Mouse (Mus musculus) ES-E14 (cell line): ENCODE measurements around the gene Retreg3. TPM values are rescaled to one million over a fixed set of nuclear protein-coding genes. Genes with fewer than 3 reads are reported as not detected.
A peak's percentile ranks its signal among the peaks of the same experiment; 100 is the strongest.

Experiments
- DNase-seq: peaks from one replicate; pipeline ENCODE4 v3.0.0-alpha.2; 2013; ENCODE audit warnings: low read depth, low spot score
- H3K27ac ChIP-seq: 2 replicates; pipeline ENCODE4 v1.5.1; 2012; ENCODE audit warnings: low read depth, mild to moderate bottlenecking, low read length, moderate library complexity, mixed read lengths; ENCODE audit not compliant: poor library complexity, insufficient read depth, severe bottlenecking
- H3K36me3 ChIP-seq: 2 replicates; pipeline ENCODE4 v1.6.1; 2012; ENCODE audit warnings: mild to moderate bottlenecking, low read length, moderate library complexity, mixed read lengths; ENCODE audit not compliant: control insufficient read depth, poor library complexity, insufficient read depth, severe bottlenecking
- H3K4me1 ChIP-seq, 2 experiments: fragments of 150-350 bp in 1 of 2; sonication (generic) in 1 of 2; 2 replicates each; pipeline ENCODE4 v1.6.1; 2012; ENCODE audit warnings: low read length in 2 of 2, mild to moderate bottlenecking in 1 of 2, mixed read lengths in 1 of 2; ENCODE audit not compliant: control insufficient read depth in 2 of 2, insufficient read depth in 2 of 2, poor library complexity in 1 of 2
- H3K4me3 ChIP-seq, 2 experiments: fragments of 150-350 bp in 1 of 2; sonication (generic) in 1 of 2; 2 replicates each; pipeline ENCODE4 v1.5.1; 2012; ENCODE audit warnings: low read length in 2 of 2, low read depth in 1 of 2, mild to moderate bottlenecking in 1 of 2, mixed read lengths in 1 of 2; ENCODE audit not compliant: insufficient read depth in 1 of 2, poor library complexity in 1 of 2, severe bottlenecking in 1 of 2
- H3K9ac ChIP-seq: 2 replicates; pipeline ENCODE4 v1.6.1; 2012; ENCODE audit warnings: low read depth, mild to moderate bottlenecking, low read length, mixed read lengths; ENCODE audit not compliant: poor library complexity, insufficient read depth, severe bottlenecking
- H3K9me3 ChIP-seq: fragments of 150-350 bp; sonication (generic); 2 replicates; pipeline ENCODE4 v1.6.1; 2012; ENCODE audit warnings: low read depth, mild to moderate bottlenecking, low read length; ENCODE audit not compliant: control insufficient read depth, insufficient read depth
- CHD2 ChIP-seq: IDR thresholded peaks from 2 replicates; pipeline ENCODE4 v1.6.1; 2014; ENCODE audit warnings: mild to moderate bottlenecking, low read depth, low read length, inconsistent platforms
- HCFC1 ChIP-seq: IDR thresholded peaks from 2 replicates; pipeline ENCODE4 v1.6.1; 2012; ENCODE audit warnings: low read length, inconsistent platforms, borderline replicate concordance; ENCODE audit not compliant: insufficient read depth
- MAFK ChIP-seq: IDR thresholded peaks from 2 replicates; pipeline ENCODE4 v1.6.1; 2014; ENCODE audit warnings: mild to moderate bottlenecking, low read depth, low read length, inconsistent platforms; ENCODE audit not compliant: insufficient read depth
- ZC3H11A ChIP-seq: IDR thresholded peaks from 2 replicates; pipeline ENCODE4 v1.6.1; 2012; ENCODE audit warnings: low read depth, mild to moderate bottlenecking, inconsistent platforms, low read length, borderline replicate concordance
- ZNF384 ChIP-seq: IDR thresholded peaks from 2 replicates; pipeline ENCODE4 v1.6.1; 2012; ENCODE audit warnings: low read depth, low read length, inconsistent platforms
- in situ Hi-C, 2 experiments: fragments of 600-800 bp; cut with MboI; formaldehyde crosslinking; loops; one replicate each; pipeline ENCODE4 v1.15.1; 2025; ENCODE audit warnings: low sequenced_read_pairs in 2 of 2, inconsistent platforms in 1 of 2; ENCODE audit not compliant: unreplicated experiment in 2 of 2
- total RNA-seq: library from RNA; depleted of rRNA; stranded (reverse); fragments of 300-350 nt; gene quantifications from 2 replicates; pipeline ENCODE4 v1.2.3, GENCODE M21; 2012

Retreg3 gene
- total RNA-seq, 1 experiment = 60.4 TPM

DNA sequence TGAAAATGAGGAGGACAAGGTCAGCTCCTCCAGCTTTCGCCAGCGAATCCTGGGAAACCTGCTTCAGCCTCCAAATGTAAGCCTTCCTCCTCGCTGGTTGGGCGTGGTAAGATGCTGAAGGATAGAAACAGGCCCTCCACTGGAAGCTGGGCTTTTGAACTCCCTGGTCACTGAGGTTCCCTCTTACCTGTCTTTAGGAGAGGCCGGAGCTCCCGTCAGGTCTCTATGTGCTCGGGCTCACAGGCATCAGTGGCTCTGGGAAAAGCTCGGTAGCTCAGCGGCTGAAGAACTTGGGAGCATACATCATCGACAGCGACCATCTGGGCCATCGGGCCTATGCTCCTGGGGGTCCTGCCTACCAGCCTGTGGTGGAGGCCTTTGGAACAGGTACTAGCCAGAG is 34.9 kb downstream of the Retreg3 start:
- DNase-seq = no peak
- Histone ChIP-seq H3K9me3 (no peaks in the 10 kb centered on the region), H3K4me3 (no peak overlapping the region), H3K36me3 (peaks cover 19% of the 10 kb centered on the region), H3K27ac (no peak overlapping the region), H3K4me1 (peaks cover 3 to 8% of the 10 kb centered on the region in 2 experiments; a peak in 2 of 4 replicates), H3K9ac (no peak overlapping the region)
- TF ChIP-seq ZNF384 = no peak
- TF ChIP-seq ZC3H11A = no peak
- no peak for TF ChIP-seq MAFK
- TF ChIP-seq HCFC1 = no peak
- TF ChIP-seq CHD2 = no peak
- in situ Hi-C loops = no loop called here

DNA sequence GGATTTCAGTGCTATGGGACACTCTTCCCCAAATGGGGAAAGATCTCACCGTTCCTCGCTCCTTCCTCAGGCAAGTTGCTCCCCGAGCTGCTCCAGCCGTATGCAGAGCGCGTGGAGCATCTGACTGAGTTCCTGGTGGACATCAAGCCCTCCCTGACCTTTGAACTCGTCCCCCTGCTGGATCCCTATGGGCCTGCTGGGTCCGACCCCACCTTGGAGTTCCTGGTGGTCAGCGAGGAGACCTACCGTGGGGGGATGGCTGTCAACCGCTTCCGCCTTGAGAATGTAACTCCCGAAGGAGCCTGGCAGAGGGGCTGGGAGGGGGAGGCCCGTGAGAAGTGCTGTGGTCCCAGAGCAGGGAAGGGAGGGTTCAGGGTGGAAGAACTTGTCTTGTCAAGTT is 35.4 kb downstream of the Retreg3 start:
- no peaks in the 10 kb centered on the region for H3K9me3 ChIP-seq
- peaks cover 3 to 8% of the 10 kb centered on the region in 2 experiments; a peak in 2 of 4 replicates for H3K4me1 ChIP-seq
- no peak overlapping the region for H3K4me3 ChIP-seq
- no peak for DNase-seq
- no peak overlapping the region for H3K9ac ChIP-seq
- in situ Hi-C loops = no loop called here
- TF ChIP-seq HCFC1 = no peak
- TF ChIP-seq ZNF384 = no peak
- H3K36me3 ChIP-seq = peaks cover 14% of the 10 kb centered on the region; the same call in 1 of the 2 replicates
- H3K27ac ChIP-seq = no peak overlapping the region

DNA sequence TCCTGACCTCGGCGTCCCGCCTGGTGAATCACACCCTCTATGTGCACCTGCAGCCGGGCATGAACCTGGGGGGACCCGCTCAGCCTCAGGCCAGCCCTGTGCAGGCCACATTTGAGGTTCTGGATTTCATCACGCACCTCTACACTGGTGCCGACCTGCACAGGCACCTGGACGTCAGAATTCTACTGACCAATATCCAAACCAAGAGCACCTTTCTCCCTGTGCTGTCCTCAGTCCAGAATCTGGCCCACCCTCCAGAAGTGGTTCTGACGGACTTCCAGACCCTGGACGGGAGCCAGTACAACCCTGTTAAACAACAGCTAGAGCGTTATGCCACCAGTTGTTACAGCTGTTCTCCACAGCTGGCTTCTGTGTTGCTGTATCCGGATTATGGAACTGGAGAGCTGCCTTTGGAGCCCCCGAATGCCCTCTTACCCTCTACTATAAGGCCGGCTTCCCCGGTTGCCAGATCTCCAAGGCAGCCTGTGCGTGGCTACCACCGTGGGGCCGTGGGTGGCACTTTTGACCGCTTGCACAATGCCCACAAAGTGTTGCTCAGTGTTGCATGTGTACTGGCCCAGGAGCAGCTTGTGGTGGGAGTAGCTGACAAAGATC is 36.5 kb downstream of the Retreg3 start:
- Histone ChIP-seq H3K4me3 (peak overlapping the region; percentile 83 to 89), H3K27ac (peak overlapping the region; percentile 15; the same call in 1 of the 2 replicates), H3K36me3 (peaks cover 10% of the 10 kb centered on the region; the same call in 1 of the 2 replicates), H3K9me3 (no peaks in the 10 kb centered on the region), H3K9ac (peak overlapping the region; percentile 96), H3K4me1 (peaks cover 3 to 9% of the 10 kb centered on the region in 2 experiments; a peak in 2 of 4 replicates)
- in situ Hi-C loops = no loop called here
- DNase-seq = no peak
- TF ChIP-seq CHD2 (no peak), HCFC1 (no peak), MAFK (no peak), ZC3H11A (no peak), ZNF384 (no peak)

GRCm38 (mm10) chr11:101082208-101083082 is 37.2 kb downstream of the Retreg3 start, which contains the start of gene Coasy:
TSS of gene Coasy (plus strand) at chr11:101082565.
- peak; percentile 84 for DNase-seq
- Histone ChIP-seq H3K4me3 (peak within 1 kb of the TSS; percentile 83 to 89), H3K27ac (peak within 1 kb of the TSS; percentile 15), H3K9me3 (no peaks in the 10 kb centered on the region), H3K4me1 (peaks cover 4 to 5% of the 10 kb centered on the region in 2 experiments; a peak in 2 of 4 replicates), H3K36me3 (peaks cover 10% of the 10 kb centered on the region; the same call in 1 of the 2 replicates), H3K9ac (peak within 1 kb of the TSS; percentile 96)
- TF ChIP-seq MAFK (peak; percentile 9; the same call in 1 of the 2 replicates), ZNF384 (no peak), ZC3H11A (no peak), HCFC1 (peak; percentile 66; the same call in 1 of the 2 replicates), CHD2 (0 out of 2 replicates have a peak, but pooled peaks have one; percentile 40)
- in situ Hi-C loops = no loop called here
